In genomic region chr11:20469368-20469767, GRCm38 (mm10) we compare ENCODE assay signal across 13 mouse cellular contexts.
DNase-seq lines count a peak whose midpoint lies in the region; ATAC-seq and TF ChIP-seq lines count a peak whose summit lies in the region.
"Had no signal": no experiment of that assay in that cellular context is flagged by ENCODE, and none has a peak within 500 bp of the region (broad histone marks: within the 10 kb centered on the region; RNA-seq: fewer than 3 reads in every experiment).

No protein-coding gene starts in this region.

- H3K4me1 ChIP-seq in kidney, adult 2 months (ENCODE audit: control insufficient read depth, insufficient read depth, low read length) = peaks cover 6% of the 10 kb centered on the region
- H3K4me1 ChIP-seq in liver, embryonic 13.5 days (replicated peaks) = peaks cover 11% of the 10 kb centered on the region
- no peaks in the 10 kb centered on the region for H3K4me1 ChIP-seq in hindbrain, embryonic 16.5 days (ENCODE audit: control insufficient read depth, insufficient read depth, low read depth, low read length)
- peaks cover 5% of the 10 kb centered on the region; the same call in 1 of the 2 replicates for H3K4me1 ChIP-seq in lung, adult 2 months (ENCODE audit: control insufficient read depth, insufficient read depth, low read length)
- H3K4me1 ChIP-seq: forebrain, embryonic 15.5 days; hindbrain, embryonic 15.5 days; neural tube, embryonic 13.5 days had no signal

- no peak for TF ChIP-seq CTCF in kidney, adult 2 months (conservative IDR thresholded peaks at IDR 0.05; ENCODE audit: insufficient read depth, insufficient read length, low read depth, low read length)
- TF ChIP-seq CTCF in lung, adult 2 months (IDR thresholded peaks at IDR 0.05; ENCODE audit: insufficient read depth, low read length) = no peak

- TF ChIP-seq POLR2A in kidney, adult 2 months (IDR thresholded peaks at IDR 0.05; ENCODE audit: low read depth, low read length) = no peak
- no peak for TF ChIP-seq POLR2A in lung, adult 2 months (IDR thresholded peaks at IDR 0.05; ENCODE audit: borderline replicate concordance, extremely low read depth, low read depth, low read length)

- H3K36me3 ChIP-seq in kidney, adult 2 months (ENCODE audit: control insufficient read depth, insufficient read depth, low read length) = no peaks in the 10 kb centered on the region
- H3K36me3 ChIP-seq in liver, embryonic 13.5 days = no peaks in the 10 kb centered on the region
- no peaks in the 10 kb centered on the region for H3K36me3 ChIP-seq in hindbrain, embryonic 16.5 days (ENCODE audit: control insufficient read depth, insufficient read depth, low read length)
- H3K36me3 ChIP-seq: forebrain, embryonic 15.5 days; hindbrain, embryonic 15.5 days; neural tube, embryonic 13.5 days had no signal

- DNase-seq in 3134 (ENCODE audit: extremely low read depth, insufficient read length, low spot score) = peak; percentile 77
- peak; percentile 51 for DNase-seq in Muller cell, postnatal 12 days (ENCODE audit: inconsistent ontology term)
- peak; percentile 77 for DNase-seq in kidney, adult 2 months
- DNase-seq in liver, embryonic 13.5 days = no peak
- no peak for DNase-seq in cerebellum, adult 8-10 months
- no peak for DNase-seq in lung, adult 2 months
- DNase-seq: adrenal gland, postnatal 14 days; cerebellum, postnatal 36 days; right cerebral cortex, postnatal 25 days had no signal

- peak; percentile 59 for ATAC-seq in liver, embryonic 13.5 days (ENCODE audit: low read depth)
- ATAC-seq in hindbrain, embryonic 16.5 days = no peak
- ATAC-seq: forebrain, embryonic 15.5 days had no signal

- no peaks in the 10 kb centered on the region for H3K27me3 ChIP-seq in kidney, adult 2 months (replicated peaks; ENCODE audit: control insufficient read depth, insufficient read depth, low read length)
- H3K27me3 ChIP-seq in liver, embryonic 13.5 days = no peaks in the 10 kb centered on the region
- no peaks in the 10 kb centered on the region for H3K27me3 ChIP-seq in hindbrain, embryonic 16.5 days (replicated peaks; ENCODE audit: control insufficient read depth, insufficient read depth, low read length)
- H3K27me3 ChIP-seq: forebrain, embryonic 15.5 days; hindbrain, embryonic 15.5 days; neural tube, embryonic 13.5 days had no signal

- no peaks in the 10 kb centered on the region for H3K9me3 ChIP-seq in liver, embryonic 13.5 days (replicated peaks)
- no peaks in the 10 kb centered on the region for H3K9me3 ChIP-seq in hindbrain, embryonic 16.5 days (ENCODE audit: control insufficient read depth, low read length)
- H3K9me3 ChIP-seq: forebrain, embryonic 15.5 days; hindbrain, embryonic 15.5 days; neural tube, embryonic 13.5 days had no signal

- no peak overlapping the region for H3K9ac ChIP-seq in liver, embryonic 13.5 days
- no peak overlapping the region for H3K9ac ChIP-seq in hindbrain, embryonic 16.5 days (ENCODE audit: low read depth, low read length)
- H3K9ac ChIP-seq: forebrain, embryonic 15.5 days; hindbrain, embryonic 15.5 days; neural tube, embryonic 13.5 days had no signal

- no peak overlapping the region for H3K4me3 ChIP-seq in kidney, adult 2 months (ENCODE audit: insufficient read depth, low read depth, low read length)
- H3K4me3 ChIP-seq in liver, embryonic 13.5 days (replicated peaks) = no peak overlapping the region
- no peak overlapping the region for H3K4me3 ChIP-seq in hindbrain, embryonic 16.5 days (ENCODE audit: low read length)
- no peak overlapping the region for H3K4me3 ChIP-seq in lung, adult 2 months (replicated peaks; ENCODE audit: extremely low read depth, low read depth, low read length)
- H3K4me3 ChIP-seq: forebrain, embryonic 15.5 days; hindbrain, embryonic 15.5 days; neural tube, embryonic 13.5 days had no signal

- no peak overlapping the region for H3K27ac ChIP-seq in kidney, adult 2 months (ENCODE audit: insufficient read depth, low read depth, low read length)
- H3K27ac ChIP-seq in liver, embryonic 13.5 days = peak overlapping the region; percentile 59; the same call in 1 of the 2 replicates
- H3K27ac ChIP-seq in hindbrain, embryonic 16.5 days (ENCODE audit: low read depth, low read length) = no peak overlapping the region
- H3K27ac ChIP-seq: forebrain, embryonic 15.5 days; hindbrain, embryonic 15.5 days; neural tube, embryonic 13.5 days had no signal

- H3K4me2 ChIP-seq in liver, embryonic 13.5 days = 0 out of 2 replicates have a peak overlapping the region, but pooled peaks have one; percentile 23
- no peak overlapping the region for H3K4me2 ChIP-seq in hindbrain, embryonic 16.5 days (ENCODE audit: low read length)
- H3K4me2 ChIP-seq: forebrain, embryonic 15.5 days; hindbrain, embryonic 15.5 days; neural tube, embryonic 13.5 days had no signal

- WGBS in kidney, adult 2 months = 17% methylated on average over 5 of the region's 5 CpGs
- 33% methylated on average over 5 of the region's 5 CpGs for WGBS in liver, embryonic 13.5 days (ENCODE audit: insufficient replicate concordance)
- WGBS in hindbrain, embryonic 16.5 days = 70% methylated on average over 5 of the region's 5 CpGs
- 28% methylated on average over 5 of the region's 5 CpGs for WGBS in lung, adult 2 months

Comparison
In these comparisons a context has a peak if more than half of its experiments do, and no peak if none do; other contexts are left out.
1. DNase-seq: peak in 3134 (single experiment), Muller cell, postnatal 12 days (single experiment) and kidney, adult 2 months (single experiment); none in liver, embryonic 13.5 days (single experiment), cerebellum, adult 8-10 months (single experiment) and lung, adult 2 months (single experiment).